Mouse (Mus musculus): ENCODE measurements around the gene Ctsz.

- no peak for TF ChIP-seq MAX (IDR thresholded peaks at IDR 0.05; ENCODE audit: low read depth)
- TF ChIP-seq POLR2A (IDR thresholded peaks at IDR 0.05; ENCODE audit: insufficient read length, low read depth) = no peak
- no peak for TF ChIP-seq E2F4 (IDR thresholded peaks at IDR 0.05; ENCODE audit: insufficient read depth)
Measured at GRCm38 (mm10) chr2:174410222-174410621, 28.6 kb downstream of the Ctsz start.

Data from myocyte (in vitro differentiated cells).